Mouse (Mus musculus) frontal cortex, adult 2 months (tissue): ENCODE results near the gene Armc8. TPM values are rescaled to one million over a fixed set of nuclear protein-coding genes. Genes with fewer than 3 reads are reported as not detected.
A peak's percentile ranks its signal among the peaks of the same experiment; 100 is the strongest.

Experiments
- DNase-seq, 2 experiments: peaks; one replicate each; pipeline ENCODE4 v3.0.0; 2022; ENCODE audit warnings: low spot score in 1 of 2; ENCODE audit errors: extremely low spot score in 1 of 2
- polyA plus RNA-seq: library from polyadenylated mRNA; depleted of rRNA; stranded (reverse); fragments of >200 nt; gene quantifications from 2 replicates; pipeline ENCODE4 v1.2.3, GENCODE M21; 2012; rRNA removed

Gene Armc8
- polyA plus RNA-seq, 1 experiment: 57.1 TPM

DNA sequence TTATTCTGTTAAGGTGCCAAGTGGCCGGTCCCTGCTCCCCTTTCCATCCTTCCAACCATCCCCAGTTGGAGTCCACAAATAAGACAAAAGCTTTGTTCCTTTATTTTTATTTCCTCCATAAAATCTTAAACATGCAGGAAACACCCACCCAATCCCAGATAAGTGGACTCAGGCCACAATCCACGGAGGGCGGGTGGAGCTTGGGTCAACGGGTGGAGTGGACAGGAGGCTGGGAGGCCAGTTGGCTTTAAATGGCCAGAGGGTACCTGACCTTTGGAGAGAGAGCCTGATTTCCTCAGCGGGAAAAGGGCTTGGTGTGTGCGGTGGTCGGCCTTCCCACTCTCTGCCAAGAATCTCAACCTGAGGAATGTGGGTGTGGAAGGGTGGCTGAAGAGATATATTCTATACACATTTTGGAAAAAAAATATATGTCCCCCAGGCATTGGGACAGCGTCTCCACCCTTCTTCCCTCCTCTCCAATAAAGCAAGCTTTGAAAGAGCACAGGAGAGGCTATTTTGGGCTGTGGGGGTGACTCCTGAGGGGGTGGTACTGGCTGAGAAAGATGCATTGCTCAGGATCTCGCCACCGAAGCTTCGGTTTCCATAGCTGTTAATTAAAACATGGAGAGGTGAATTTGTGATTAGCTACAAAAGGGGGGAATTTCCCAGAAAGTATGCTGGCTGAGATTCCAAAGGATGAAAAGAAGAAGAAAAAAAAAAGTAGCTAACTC is 139.9 kb downstream of the Armc8 start:
- peak in 1 of 2 experiments; percentile 76 for DNase-seq

Other genes starting within 250 kb of the Armc8 start
- gene Esyt3, start 210.3 kb downstream of the Armc8 start, polyA plus RNA-seq: 1.4 and 2.1 TPM in 2 replicates
- gene Mras, start 131.5 kb downstream of the Armc8 start, polyA plus RNA-seq: 132 and 173 TPM in 2 replicates
- 0.19 TPM in 1 of 2 replicates, not detected in the other for gene Nme9, start 117.4 kb downstream of the Armc8 start, polyA plus RNA-seq
- 11.9 and 14.7 TPM in 2 replicates for gene Dbr1, start 6.9 kb upstream of the Armc8 start, polyA plus RNA-seq
- gene A4gnt, start 43.6 kb upstream of the Armc8 start, polyA plus RNA-seq: 0.06 and 0.11 TPM in 2 replicates
- 13.7 and 17.6 TPM in 2 replicates for gene Dzip1l, start 60.6 kb upstream of the Armc8 start, polyA plus RNA-seq
- not detected in 2 replicates for gene Cldn18, start 148.4 kb upstream of the Armc8 start, polyA plus RNA-seq